Mouse (Mus musculus) lung, postnatal 0 days (tissue): ENCODE measurements around the gene Zc3h13. TPM values are rescaled to one million over a fixed set of nuclear protein-coding genes. Genes with fewer than 3 reads are reported as not detected.

Source experiments
- ATAC-seq: fragments of 200-750 bp; cut with Nextera tagmentation; 2 replicates; pipeline ENCODE4 v1.8.0; 2017; ENCODE audit warnings: moderate library complexity
- DNase-seq: peaks from one replicate; pipeline ENCODE4 v3.0.0-alpha.2; 2016; ENCODE audit warnings: low spot score
- H3K27ac ChIP-seq: fragments of 300-500 bp; sonication (generic); 2 replicates; pipeline ENCODE4 v1.5.1; 2014; ENCODE audit warnings: antibody characterized with exemption, mild to moderate bottlenecking, low read length, mixed read lengths
- H3K27me3 ChIP-seq: fragments of 300-500 bp; sonication (generic); replicated peaks from 2 replicates; pipeline ENCODE4 v1.6.1; 2014; ENCODE audit warnings: low read length, mixed read lengths; ENCODE audit not compliant: insufficient read depth
- H3K36me3 ChIP-seq: fragments of 300-500 bp; sonication (generic); 2 replicates; pipeline ENCODE4 v1.6.1; 2014; ENCODE audit warnings: low read length, mixed read lengths; ENCODE audit not compliant: insufficient read depth
- H3K4me1 ChIP-seq: fragments of 300-500 bp; sonication (generic); 2 replicates; pipeline ENCODE4 v1.6.1; 2014; ENCODE audit warnings: antibody characterized with exemption, low read depth, low read length, mixed read lengths; ENCODE audit not compliant: insufficient read depth
- H3K4me2 ChIP-seq: fragments of 300-500 bp; sonication (generic); replicated peaks from 2 replicates; pipeline ENCODE4 v1.6.1; 2014; ENCODE audit warnings: low read depth, mild to moderate bottlenecking, low read length, moderate library complexity, mixed read lengths
- H3K4me3 ChIP-seq: fragments of 300-500 bp; sonication (generic); 2 replicates; pipeline ENCODE4 v1.5.1; 2014; ENCODE audit warnings: low read depth, low read length
- H3K9ac ChIP-seq: fragments of 300-500 bp; sonication (generic); replicated peaks from 2 replicates; pipeline ENCODE4 v1.6.1; 2014; ENCODE audit warnings: low read depth, mild to moderate bottlenecking
- H3K9me3 ChIP-seq: fragments of 300-500 bp; sonication (generic); 2 replicates; pipeline ENCODE4 v1.6.1; 2016; ENCODE audit warnings: low read length, mixed read lengths
- CTCF ChIP-seq: IDR thresholded peaks from 2 replicates; pipeline ENCODE4 v1.5.1; 2016; ENCODE audit warnings: antibody characterized with exemption, mild to moderate bottlenecking
- EP300 ChIP-seq: IDR thresholded peaks from 2 replicates; pipeline ENCODE4 v1.6.1; 2016; ENCODE audit warnings: antibody characterized with exemption, mild to moderate bottlenecking, control low read depth
- WGBS: fragments of 180-500 bp; shearing (Covaris S2); extraction: QIAGEN DNeasy Blood & Tissue Kit; methylation state at CpG from one replicate; pipeline ENCODE4 v1.1.7; 2014; 5-methylcytosine and 5-hydroxymethylcytosine counted together
- polyA plus RNA-seq: library from polyadenylated mRNA; unstranded; fragments of >200 nt; fragmentation: Nextera tagmentation; extraction: Ambion mirVana; gene quantifications from 2 replicates; pipeline ENCODE4 v1.2.1, GENCODE M21; 2015

Zc3h13 gene
- 24.3 and 25.8 TPM in 2 replicates for polyA plus RNA-seq

DNA sequence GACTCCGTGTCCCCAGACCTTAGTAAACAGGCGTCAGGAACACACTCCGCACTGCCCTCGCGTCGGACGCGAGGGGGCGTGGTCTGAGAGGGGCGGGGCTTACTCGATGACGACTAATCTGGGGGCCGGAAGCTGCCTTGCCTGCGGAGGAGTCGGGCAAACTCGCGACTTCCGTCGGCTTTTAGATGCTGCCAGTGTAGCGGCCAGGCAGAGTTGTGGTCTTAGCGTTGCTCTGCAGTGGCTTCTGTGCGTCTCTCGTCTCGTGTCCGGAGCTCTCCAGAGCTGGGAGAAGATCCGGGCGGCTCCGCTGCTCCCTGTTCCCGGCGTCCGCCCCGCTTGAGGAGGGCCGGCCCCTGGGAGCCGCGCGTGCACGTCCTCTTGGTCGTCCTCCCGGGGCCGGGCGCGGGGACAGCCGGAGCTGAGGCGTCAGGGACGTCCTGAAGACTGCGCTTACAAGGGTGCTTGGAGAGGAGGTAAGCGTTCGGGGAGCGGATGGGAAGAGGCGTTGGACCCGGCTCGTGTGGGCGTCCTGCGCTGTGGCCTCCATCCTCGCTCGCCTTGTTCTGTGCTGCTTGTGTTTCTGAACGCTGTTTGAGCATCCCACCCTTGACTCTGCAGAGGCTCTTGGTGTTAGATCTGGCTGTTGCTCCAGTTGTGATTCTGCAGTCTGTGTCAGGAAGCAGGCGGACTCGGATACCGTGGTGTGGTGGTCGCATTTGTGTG is at the start of gene Zc3h13:
Gene Zc3h13 (plus strand): TSS at position 181 of the 723 bp plus-strand sequence.
- peak within 1 kb of the TSS; percentile 89 for H3K9ac ChIP-seq
- TF ChIP-seq CTCF, result peak; percentile 19
- no peak for TF ChIP-seq EP300
- peak; percentile 99 for ATAC-seq
- no peaks in the 10 kb centered on the region for H3K36me3 ChIP-seq
- peak; percentile 92 for DNase-seq
- no peaks in the 10 kb centered on the region for H3K27me3 ChIP-seq
- no peaks in the 10 kb centered on the region for H3K9me3 ChIP-seq
- peak within 1 kb of the TSS; percentile 97 for H3K4me3 ChIP-seq
- peak within 1 kb of the TSS; percentile 91 for H3K27ac ChIP-seq
- WGBS, result under 1% methylated on average over 61 of the region's 61 CpGs
- no peaks in the 10 kb centered on the region; the same call in 1 of the 2 replicates for H3K4me1 ChIP-seq
- H3K4me2 ChIP-seq, result peak within 1 kb of the TSS; percentile 85

GRCm38 (mm10) chr14:75235552-75235951 is 48.6 kb upstream of the Zc3h13 start:
- Histone ChIP-seq H3K9ac (no peak overlapping the region), H3K36me3 (no peaks in the 10 kb centered on the region), H3K27ac (no peak overlapping the region), H3K4me1 (no peaks in the 10 kb centered on the region), H3K4me3 (no peak overlapping the region), H3K9me3 (no peaks in the 10 kb centered on the region), H3K27me3 (no peaks in the 10 kb centered on the region), H3K4me2 (no peak overlapping the region)
- no peak for ATAC-seq
- DNase-seq, result no peak
- 67% methylated on average over 8 of the region's 8 CpGs for WGBS
- TF ChIP-seq EP300 (no peak), CTCF (no peak)

GRCm38 (mm10) chr14:75235955-75236635 is 48.1 kb upstream of the Zc3h13 start:
- Histone ChIP-seq H3K4me2 (no peak overlapping the region), H3K9ac (no peak overlapping the region), H3K4me3 (no peak overlapping the region), H3K36me3 (no peaks in the 10 kb centered on the region), H3K27me3 (no peaks in the 10 kb centered on the region), H3K27ac (no peak overlapping the region), H3K9me3 (no peaks in the 10 kb centered on the region), H3K4me1 (no peaks in the 10 kb centered on the region)
- no peak for DNase-seq
- no peak for TF ChIP-seq EP300
- no peak for TF ChIP-seq CTCF
- no peak for ATAC-seq
- WGBS, result 59% methylated on average over 9 of the region's 9 CpGs

GRCm38 (mm10) chr14:75236636-75237003 is 47.6 kb upstream of the Zc3h13 start:
- H3K4me1 ChIP-seq, result no peaks in the 10 kb centered on the region
- ATAC-seq (no peak), DNase-seq (no peak)
- TF ChIP-seq EP300, result no peak
- no peak for TF ChIP-seq CTCF
- H3K27me3 ChIP-seq, result no peaks in the 10 kb centered on the region
- H3K4me3 ChIP-seq, result no peak overlapping the region
- no peak overlapping the region for H3K9ac ChIP-seq
- H3K9me3 ChIP-seq, result no peaks in the 10 kb centered on the region
- no peaks in the 10 kb centered on the region for H3K36me3 ChIP-seq
- H3K27ac ChIP-seq, result no peak overlapping the region
- 88% methylated on average over 4 of the region's 4 CpGs for WGBS
- no peak overlapping the region for H3K4me2 ChIP-seq

DNA sequence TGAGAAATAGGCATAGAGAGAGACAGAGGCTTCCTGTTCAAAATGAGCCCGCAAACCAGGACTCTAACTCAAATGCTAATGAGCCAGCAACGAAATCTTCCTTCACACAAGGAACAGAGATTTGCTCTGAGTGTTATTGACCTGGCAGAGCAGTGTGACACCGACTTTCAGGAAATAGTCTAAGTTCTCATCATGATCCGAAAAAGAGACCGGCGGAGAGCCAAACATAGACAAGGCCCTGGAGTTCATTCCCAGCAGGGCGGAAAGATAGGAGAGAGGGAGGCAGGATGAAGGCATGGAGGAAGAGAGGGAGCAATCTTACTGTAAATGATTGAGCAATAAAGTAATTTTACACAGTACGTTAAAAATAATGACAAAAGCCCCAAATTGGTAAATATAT is 47.1 kb upstream of the Zc3h13 start:
- TF ChIP-seq EP300, result no peak
- no peak for TF ChIP-seq CTCF
- DNase-seq (no peak), ATAC-seq (no peak)
- H3K27ac ChIP-seq, result no peak overlapping the region
- no peaks in the 10 kb centered on the region for H3K36me3 ChIP-seq
- no peak overlapping the region for H3K9ac ChIP-seq
- H3K4me3 ChIP-seq, result no peak overlapping the region
- no peaks in the 10 kb centered on the region for H3K4me1 ChIP-seq
- H3K4me2 ChIP-seq, result no peak overlapping the region
- WGBS, result 85% methylated on average over 8 of the region's 8 CpGs
- H3K27me3 ChIP-seq, result no peaks in the 10 kb centered on the region
- no peaks in the 10 kb centered on the region for H3K9me3 ChIP-seq

GRCm38 (mm10) chr14:75238054-75238692 is 46.0 kb upstream of the Zc3h13 start:
- H3K4me3 ChIP-seq, result no peak overlapping the region
- no peak for ATAC-seq
- H3K9ac ChIP-seq, result no peak overlapping the region

More at GRCm38 (mm10) chr14:75238054-75238692, 46.0 kb upstream of the Zc3h13 start:
- DNase-seq, result no peak
- 61% methylated on average over 6 of the region's 6 CpGs for whole genome bisulfite sequencing
- Histone ChIP-seq H3K27ac (no peak overlapping the region), H3K36me3 (no peaks in the 10 kb centered on the region), H3K4me2 (no peak overlapping the region), H3K27me3 (no peaks in the 10 kb centered on the region), H3K4me1 (no peaks in the 10 kb centered on the region), H3K9me3 (no peaks in the 10 kb centered on the region)
- no peak for TF ChIP-seq CTCF
- TF ChIP-seq EP300, result no peak
